Mouse (Mus musculus): ENCODE data around the gene Vgll4.

DNA sequence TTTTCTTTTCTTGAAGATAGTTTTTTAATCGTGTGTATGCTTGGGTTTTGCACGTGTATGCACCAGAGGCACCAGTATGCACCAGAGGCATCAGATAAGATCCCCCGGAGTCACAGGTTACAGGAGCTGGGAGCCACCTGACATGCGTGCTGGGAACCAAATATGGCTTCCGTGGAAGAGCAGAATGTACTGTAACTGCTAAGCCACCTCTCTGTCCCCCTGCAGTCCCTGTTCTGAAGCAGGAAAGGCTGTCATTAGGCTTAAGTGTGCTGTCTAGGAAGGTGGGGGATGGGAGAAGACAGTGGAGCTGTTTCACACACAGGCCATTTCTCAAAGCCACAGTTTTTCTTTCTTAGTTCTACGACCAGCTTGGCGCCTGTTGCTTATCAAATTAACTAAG lies 121.0 kb downstream of the Vgll4 start:
- TF ChIP-seq CTCF (IDR thresholded peaks at IDR 0.05; ENCODE audit: borderline replicate concordance, insufficient read depth, low read length) (no peak), POLR2A (IDR thresholded peaks at IDR 0.05; ENCODE audit: low read depth, low read length) (no peak)
